Mouse (Mus musculus): ENCODE results near the gene Ctcf.

DNA sequence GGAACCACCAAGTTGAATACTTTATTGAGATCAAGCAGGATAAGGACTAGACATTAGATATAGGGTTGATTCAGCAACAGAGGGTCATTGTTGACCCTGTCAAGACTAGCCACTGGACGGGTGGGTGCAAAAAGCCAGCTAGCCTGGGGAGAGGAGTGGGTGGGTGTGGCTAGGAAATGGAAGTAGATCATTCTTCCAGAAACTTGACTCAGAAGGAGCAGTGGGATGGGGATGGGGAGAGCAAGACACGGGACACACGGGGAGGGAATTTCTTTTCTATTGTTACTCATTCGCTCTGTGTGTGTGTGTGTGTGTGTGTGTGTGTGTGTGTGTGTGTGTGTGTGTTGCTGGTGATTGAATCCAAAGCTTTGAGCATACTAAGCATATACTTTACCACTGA lies 26.6 kb upstream of the Ctcf start:
- no peak for TF ChIP-seq CTCF (IDR thresholded peaks at IDR 0.05; ENCODE audit: low read depth, low read length)
- no peak for TF ChIP-seq POLR2A (IDR thresholded peaks at IDR 0.05; ENCODE audit: insufficient read depth, low read length)
